Mouse (Mus musculus) hindbrain, embryonic 11.5 days (tissue): ENCODE measurements around the gene Fh1. TPM values are rescaled to one million over a fixed set of nuclear protein-coding genes. Genes with fewer than 3 reads are reported as not detected.

ENCODE experiments used
- ATAC-seq: fragments of 200-750 bp; cut with Nextera tagmentation; 2 replicates; pipeline ENCODE4 v1.8.0; 2017; ENCODE audit warnings: mild to moderate bottlenecking, moderate TSS enrichment, moderate library complexity; ENCODE audit not compliant: low FRiP score
- DNase-seq: peaks from one replicate; pipeline ENCODE4 v3.0.0-alpha.2; 2015; ENCODE audit warnings: low spot score
- H3K27ac ChIP-seq: fragments of 300-500 bp; sonication (generic); 2 replicates; pipeline ENCODE4 v1.5.1; 2014; ENCODE audit warnings: mild to moderate bottlenecking, low read depth, low read length
- H3K27me3 ChIP-seq: fragments of 300-500 bp; sonication (generic); 2 replicates; pipeline ENCODE4 v1.6.1; 2014; ENCODE audit warnings: mild to moderate bottlenecking, low read length, moderate library complexity, mixed read lengths; ENCODE audit not compliant: control insufficient read depth, insufficient read depth
- H3K36me3 ChIP-seq: fragments of 300-500 bp; sonication (generic); 2 replicates; pipeline ENCODE4 v1.6.1; 2014; ENCODE audit warnings: mild to moderate bottlenecking, low read length, moderate library complexity, mixed read lengths; ENCODE audit not compliant: control insufficient read depth, insufficient read depth
- H3K4me1 ChIP-seq: fragments of 300-500 bp; sonication (generic); replicated peaks from 2 replicates; pipeline ENCODE4 v1.6.1; 2014; ENCODE audit warnings: low read length, mixed read lengths; ENCODE audit not compliant: control insufficient read depth, insufficient read depth
- H3K4me2 ChIP-seq: fragments of 300-500 bp; sonication (generic); replicated peaks from 2 replicates; pipeline ENCODE4 v1.6.1; 2014; ENCODE audit warnings: mild to moderate bottlenecking, low read depth, low read length
- H3K4me3 ChIP-seq: fragments of 300-500 bp; sonication (generic); 2 replicates; pipeline ENCODE4 v1.5.1; 2014; ENCODE audit warnings: low read depth, low read length
- H3K9ac ChIP-seq: fragments of 300-500 bp; sonication (generic); 2 replicates; pipeline ENCODE4 v1.6.1; 2014; ENCODE audit warnings: low read depth, low read length
- H3K9me3 ChIP-seq: fragments of 300-500 bp; sonication (generic); 2 replicates; pipeline ENCODE4 v1.6.1; 2016; ENCODE audit warnings: low read length; ENCODE audit not compliant: control insufficient read depth
- WGBS: fragments of 180-500 bp; shearing (Covaris S2); extraction: QIAGEN DNeasy Blood & Tissue Kit; methylation state at CpG from one replicate; pipeline ENCODE4 v1.1.7; 2014; 5-methylcytosine and 5-hydroxymethylcytosine counted together
- polyA plus RNA-seq: library from polyadenylated mRNA; unstranded; fragments of >200 nt; fragmentation: Nextera tagmentation; extraction: Ambion mirVana; gene quantifications from 2 replicates; pipeline ENCODE4 v1.2.1, GENCODE M21; 2014

Gene Fh1
- polyA plus RNA-seq, 1 experiment from 2014 or later, result 87.3 TPM

GRCm38 (mm10) chr1:175607838-175608585 is 17.4 kb downstream of the Fh1 start:
- Histone ChIP-seq H3K4me1 (no peaks in the 10 kb centered on the region), H3K4me2 (no peak overlapping the region), H3K27ac (no peak overlapping the region), H3K9me3 (no peaks in the 10 kb centered on the region), H3K27me3 (no peaks in the 10 kb centered on the region), H3K9ac (no peak overlapping the region), H3K36me3 (0 out of 2 replicates have a peak, but pooled peaks cover 2% of the 10 kb centered on the region), H3K4me3 (no peak overlapping the region)
- no peak for DNase-seq
- 92% methylated on average over 18 of the region's 18 CpGs for WGBS
- no peak for ATAC-seq

GRCm38 (mm10) chr1:175607308-175607707 is 18.1 kb downstream of the Fh1 start:
- Histone ChIP-seq H3K36me3 (0 out of 2 replicates have a peak, but pooled peaks cover 2% of the 10 kb centered on the region), H3K9me3 (no peaks in the 10 kb centered on the region), H3K4me2 (no peak overlapping the region), H3K9ac (no peak overlapping the region), H3K4me1 (no peaks in the 10 kb centered on the region), H3K27me3 (no peaks in the 10 kb centered on the region), H3K27ac (no peak overlapping the region), H3K4me3 (no peak overlapping the region)
- 93% methylated on average over 6 of the region's 6 CpGs for WGBS
- DNase-seq (no peak), ATAC-seq (no peak)

GRCm38 (mm10) chr1:175603390-175603789 is 22.0 kb downstream of the Fh1 start:
- H3K27me3 ChIP-seq, result no peaks in the 10 kb centered on the region
- ATAC-seq (no peak), DNase-seq (peak; percentile 27)

DNA sequence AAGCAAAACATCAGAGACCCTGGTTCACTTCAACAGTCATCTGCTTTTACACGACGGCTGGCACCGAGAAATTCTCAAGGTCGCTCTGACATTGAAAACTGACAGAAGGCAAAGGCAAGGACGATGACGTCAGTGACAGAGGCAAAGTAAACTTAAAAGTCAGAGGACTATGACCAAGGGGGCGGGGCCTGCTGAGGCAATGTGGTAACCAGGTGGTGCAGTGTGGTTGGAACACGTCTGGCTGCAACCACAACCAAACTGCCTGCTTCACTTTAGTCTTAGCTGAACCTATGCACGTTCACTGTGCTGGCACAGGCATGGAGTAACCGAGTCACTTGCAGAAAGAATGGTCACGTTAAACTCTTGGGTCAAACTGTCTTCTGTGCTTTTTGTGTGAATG is 23.2 kb downstream of the Fh1 start:
- no peak for DNase-seq

More at GRCm38 (mm10) chr1:175603390-175603789, 22.0 kb downstream of the Fh1 start:
- WGBS, result 81% methylated on average over 6 of the region's 6 CpGs
- Histone ChIP-seq H3K9me3 (no peaks in the 10 kb centered on the region), H3K4me3 (no peak overlapping the region), H3K9ac (no peak overlapping the region), H3K4me2 (no peak overlapping the region), H3K4me1 (no peaks in the 10 kb centered on the region), H3K36me3 (no peaks in the 10 kb centered on the region), H3K27ac (no peak overlapping the region)

DNA sequence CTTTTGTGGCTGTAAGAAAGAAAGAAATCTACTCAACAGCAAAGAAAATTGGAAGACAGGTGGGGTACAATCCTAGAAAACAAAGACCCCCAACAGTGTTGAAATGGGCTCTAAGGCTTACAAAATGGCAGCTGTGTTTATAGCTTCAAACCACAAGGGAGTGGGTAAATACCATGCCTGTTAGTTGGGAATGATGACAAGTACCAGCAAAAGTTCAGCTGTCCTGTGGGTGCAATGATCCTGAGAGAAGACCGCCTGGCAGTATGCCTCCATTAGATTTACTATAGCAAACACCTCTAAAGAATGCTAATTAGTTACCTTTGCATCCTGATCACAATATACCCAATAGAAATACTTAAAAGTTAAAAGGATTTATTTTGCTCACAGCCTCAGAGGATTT is 32.6 kb downstream of the Fh1 start:
- Histone ChIP-seq H3K9ac (no peak overlapping the region), H3K4me2 (no peak overlapping the region), H3K9me3 (no peaks in the 10 kb centered on the region), H3K36me3 (no peaks in the 10 kb centered on the region), H3K4me3 (no peak overlapping the region), H3K27ac (no peak overlapping the region), H3K27me3 (no peaks in the 10 kb centered on the region), H3K4me1 (no peaks in the 10 kb centered on the region)
- ATAC-seq (no peak), DNase-seq (no peak)
- 96% methylated on average over 1 of the region's 1 CpGs for WGBS

More for the DNA sequence above, 23.2 kb downstream of the Fh1 start:
- no peaks in the 10 kb centered on the region for H3K9me3 ChIP-seq
- H3K36me3 ChIP-seq, result no peaks in the 10 kb centered on the region
- H3K27ac ChIP-seq, result no peak overlapping the region
- WGBS, result 89% methylated on average over 11 of the region's 11 CpGs
- H3K9ac ChIP-seq, result no peak overlapping the region
- H3K4me2 ChIP-seq, result no peak overlapping the region
- H3K4me1 ChIP-seq, result no peaks in the 10 kb centered on the region
- no peak overlapping the region for H3K4me3 ChIP-seq
- no peaks in the 10 kb centered on the region for H3K27me3 ChIP-seq
- no peak for ATAC-seq

DNA sequence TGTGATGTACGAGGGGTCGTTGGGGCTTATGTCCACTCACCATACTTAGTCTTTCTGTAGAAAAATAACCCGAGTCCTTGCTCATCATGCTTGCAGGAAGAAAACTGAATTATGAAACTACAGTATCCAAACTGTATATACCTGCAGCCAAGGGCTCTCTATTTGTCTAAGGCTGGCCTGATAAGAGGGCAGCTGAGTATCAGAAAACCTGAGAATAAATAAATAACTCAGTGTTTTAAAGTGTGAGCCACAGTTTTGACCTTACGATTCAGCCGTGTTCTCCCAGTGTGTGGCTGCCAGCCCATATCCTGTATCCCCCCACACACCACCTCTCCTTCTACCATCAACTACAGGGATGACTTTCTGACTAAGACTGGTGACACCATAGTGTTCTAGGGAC is 38.8 kb downstream of the Fh1 start:
- Histone ChIP-seq H3K4me3 (no peak overlapping the region), H3K27ac (no peak overlapping the region), H3K36me3 (no peaks in the 10 kb centered on the region), H3K27me3 (no peaks in the 10 kb centered on the region), H3K9me3 (no peaks in the 10 kb centered on the region), H3K4me2 (no peak overlapping the region), H3K9ac (no peak overlapping the region), H3K4me1 (no peaks in the 10 kb centered on the region)
- 87% methylated on average over 5 of the region's 5 CpGs for WGBS
- DNase-seq, result no peak
- ATAC-seq, result no peak

GRCm38 (mm10) chr1:175585267-175585666 is 40.2 kb downstream of the Fh1 start:
- WGBS, result 69% methylated on average over 2 of the region's 2 CpGs
- DNase-seq, result no peak
- H3K9me3 ChIP-seq, result no peaks in the 10 kb centered on the region

GRCm38 (mm10) chr1:175582799-175583198 is 42.6 kb downstream of the Fh1 start:
- ATAC-seq (no peak), DNase-seq (no peak)
- no peaks in the 10 kb centered on the region for H3K36me3 ChIP-seq
- no peaks in the 10 kb centered on the region for H3K9me3 ChIP-seq
- H3K4me3 ChIP-seq, result no peak overlapping the region
- H3K4me1 ChIP-seq, result no peaks in the 10 kb centered on the region
- H3K27me3 ChIP-seq, result no peaks in the 10 kb centered on the region
- no peak overlapping the region for H3K4me2 ChIP-seq
- 87% methylated on average over 4 of the region's 4 CpGs for WGBS
- H3K27ac ChIP-seq, result no peak overlapping the region
- H3K9ac ChIP-seq, result no peak overlapping the region

More at GRCm38 (mm10) chr1:175585267-175585666, 40.2 kb downstream of the Fh1 start:
- no peaks in the 10 kb centered on the region for H3K4me1 ChIP-seq
- H3K4me2 ChIP-seq, result no peak overlapping the region
- H3K27ac ChIP-seq, result no peak overlapping the region
- no peaks in the 10 kb centered on the region for H3K36me3 ChIP-seq
- H3K9ac ChIP-seq, result no peak overlapping the region
- H3K27me3 ChIP-seq, result no peaks in the 10 kb centered on the region
- H3K4me3 ChIP-seq, result no peak overlapping the region
- ATAC-seq, result no peak

DNA sequence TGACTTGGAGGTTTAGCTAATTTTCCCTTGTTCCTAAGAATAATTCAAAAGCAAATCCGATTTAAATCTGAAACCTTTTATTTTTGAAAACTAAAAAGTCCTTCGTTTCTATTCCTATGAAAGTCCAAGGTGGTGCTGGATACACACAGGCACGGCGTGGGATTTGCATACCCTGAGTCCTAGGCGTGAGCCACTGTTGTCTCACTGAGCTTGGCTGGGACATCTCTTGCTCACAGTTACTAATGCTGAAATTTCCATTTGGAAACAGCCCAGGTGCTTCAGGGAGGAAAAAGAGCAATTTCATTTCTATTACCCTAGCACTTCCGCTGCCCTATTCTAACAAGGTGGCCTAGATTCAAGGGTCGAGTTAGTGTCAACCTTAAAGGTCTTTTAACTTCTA is 45.1 kb downstream of the Fh1 start:
- no peaks in the 10 kb centered on the region for H3K9me3 ChIP-seq
- no peak overlapping the region for H3K4me2 ChIP-seq
- H3K9ac ChIP-seq, result no peak overlapping the region
- 88% methylated on average over 7 of the region's 7 CpGs for WGBS
- no peaks in the 10 kb centered on the region for H3K4me1 ChIP-seq
- DNase-seq, result no peak
- ATAC-seq, result no peak
- H3K27me3 ChIP-seq, result no peaks in the 10 kb centered on the region
- no peak overlapping the region for H3K27ac ChIP-seq
- no peaks in the 10 kb centered on the region for H3K36me3 ChIP-seq
- no peak overlapping the region for H3K4me3 ChIP-seq
